Mouse (Mus musculus) embryonic fibroblast, embryonic 13.5 days (primary cell): ENCODE results near the gene Gm9508.

Experiments used
- CTCF ChIP-seq: IDR thresholded peaks from 2 replicates; pipeline ENCODE4 v1.5.1; 2011; ENCODE audit warnings: mild to moderate bottlenecking, control low read depth, low read length, moderate library complexity, borderline replicate concordance; ENCODE audit not compliant: insufficient read depth
- POLR2A ChIP-seq: IDR thresholded peaks from 2 replicates; pipeline ENCODE4 v1.6.1; 2011; ENCODE audit warnings: low read depth, mild to moderate bottlenecking, control low read depth, low read length, moderate library complexity

DNA sequence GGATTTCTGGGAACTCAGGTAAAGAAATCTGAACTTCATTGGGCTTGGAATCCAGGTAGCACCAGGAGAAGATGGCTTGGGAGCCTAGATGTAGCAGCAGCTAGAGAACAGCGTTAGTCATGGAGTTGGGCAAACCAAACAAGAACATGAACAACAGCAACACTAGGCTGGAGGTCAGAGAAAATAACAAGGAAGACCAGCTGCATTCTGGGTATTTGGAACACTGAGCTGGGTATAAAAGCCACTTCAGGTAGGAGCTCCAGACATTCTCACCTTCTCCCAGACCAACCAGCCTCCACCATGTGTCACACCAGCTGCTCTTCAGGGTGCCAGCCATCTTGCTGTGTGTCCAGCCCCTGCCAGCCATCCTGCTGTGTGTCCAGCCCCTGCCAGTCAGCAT, 9.3 kb upstream of the Gm9508 start, which contains the start of gene Gm10272:
- TF ChIP-seq POLR2A: no peak
- no peak for TF ChIP-seq CTCF
